Mouse (Mus musculus): ENCODE measurements around the gene Slc22a26. TPM values are rescaled to one million over a fixed set of nuclear protein-coding genes. Genes with fewer than 3 reads are reported as not detected.
"Not testable (repeated sequence)": the region's sequence is repeated elsewhere in the genome, so short reads cannot be mapped to it uniquely, and the experiment has no call there.

Slc22a26 gene
- total RNA-seq (2021): not detected
- long read RNA-seq, experiment 1: 0 reads
- long read RNA-seq, experiment 2: 0 reads

- DNase-seq: no peak
- intact Hi-C loops (cut with DNase I): no loop called here
- H3K27ac ChIP-seq: no peak within 1 kb of the TSS
- no peak for TF ChIP-seq CTCF (IDR thresholded peaks at IDR 0.05)
- no peak within 1 kb of the TSS for H3K4me3 ChIP-seq
These were observed at the start of gene Slc22a26 for GRCm38 (mm10) chr19:7802571-7802970. Gene Slc22a26, minus strand, starts transcription at chr19:7802667.

GRCm38 (mm10) chr19:7829851-7830250 is 27.4 kb upstream of the Slc22a26 start:
- no peak for TF ChIP-seq CTCF (IDR thresholded peaks at IDR 0.05)
- H3K27ac ChIP-seq: no peak overlapping the region
- DNase-seq: no peak
- H3K4me3 ChIP-seq: no peak overlapping the region
- intact Hi-C loops (cut with DNase I): no loop called here

- TF ChIP-seq CTCF (IDR thresholded peaks at IDR 0.05): no peak
- no peak overlapping the region for H3K4me3 ChIP-seq
- intact Hi-C loops (cut with DNase I): no loop called here
- no peak for DNase-seq
- H3K27ac ChIP-seq: no peak overlapping the region
These were observed 11.9 kb downstream of the Slc22a26 start for GRCm38 (mm10) chr19:7790571-7790970.

GRCm38 (mm10) chr19:7775306-7775705 is 27.2 kb downstream of the Slc22a26 start:
- no peak for DNase-seq
- Histone ChIP-seq H3K27ac (no peak overlapping the region), H3K4me3 (no peak overlapping the region)
- intact Hi-C loops (cut with DNase I): no loop called here
- TF ChIP-seq CTCF (IDR thresholded peaks at IDR 0.05): no peak

DNA sequence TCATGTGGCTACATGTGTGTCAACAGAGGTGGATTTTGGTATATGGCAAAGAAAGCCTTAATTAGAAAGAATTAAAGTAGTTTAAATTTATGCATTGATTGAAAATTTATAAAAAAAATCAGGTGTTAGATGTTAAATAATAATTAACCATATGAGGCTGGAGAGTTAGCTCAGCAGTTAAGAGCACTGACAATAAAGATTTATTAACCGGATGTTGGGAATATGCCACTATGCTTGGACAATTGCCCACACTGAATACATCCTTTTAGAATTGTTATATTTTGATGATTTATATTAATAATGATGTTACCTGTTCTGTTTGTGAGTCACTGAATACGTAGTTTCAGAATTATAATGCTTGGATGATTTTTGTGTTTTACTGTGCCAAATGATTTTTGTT is 36.3 kb downstream of the Slc22a26 start:
- Histone ChIP-seq H3K4me3 (no peak overlapping the region), H3K27ac (no peak overlapping the region)
- intact Hi-C loops (cut with DNase I): no loop called here
- TF ChIP-seq CTCF (IDR thresholded peaks at IDR 0.05): no peak
- DNase-seq: no peak

GRCm38 (mm10) chr19:7765599-7765998 is 36.9 kb downstream of the Slc22a26 start:
- Histone ChIP-seq H3K27ac (no peak overlapping the region), H3K4me3 (no peak overlapping the region)
- intact Hi-C loops (cut with DNase I): no loop called here
- DNase-seq: no peak
- no peak for TF ChIP-seq CTCF (IDR thresholded peaks at IDR 0.05)

DNA sequence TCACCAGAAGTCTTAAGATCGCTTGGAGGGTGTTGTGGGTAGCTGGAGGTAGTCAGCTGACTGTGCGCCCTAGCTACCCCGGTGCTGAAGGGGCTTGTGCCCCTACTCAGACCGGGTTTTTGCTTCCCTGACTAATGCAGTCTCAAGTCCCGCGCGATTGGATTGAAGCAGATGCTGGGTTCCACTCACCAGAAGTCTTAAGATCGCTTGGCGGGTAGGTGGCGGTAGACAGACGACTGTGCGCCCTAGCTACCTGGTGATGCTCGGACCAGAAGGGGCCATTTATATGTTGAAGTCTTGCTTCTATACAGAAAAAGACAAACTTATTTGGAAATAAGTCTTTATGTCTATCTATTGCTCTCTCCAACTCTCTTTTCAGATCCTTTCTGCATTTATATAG is 49.1 kb downstream of the Slc22a26 start:
- H3K4me3 ChIP-seq; DNase-seq; H3K27ac ChIP-seq; intact Hi-C loops (cut with DNase I): not testable (repeated sequence)

Other genes with a start within 250 kb of the Slc22a26 start
- gene Pla2g16, start 245.2 kb downstream of the Slc22a26 start, total RNA-seq (2021): 100 to 1,000 TPM in 1 of 2 experiments, 10 to 100 TPM in 1; 94.3 to 127 TPM
- under 1 TPM; 0.13 to 0.20 TPM for gene Lgals12, start 195.5 kb downstream of the Slc22a26 start, total RNA-seq (2021)
- not detected for gene Hrasls5, start 190.1 kb downstream of the Slc22a26 start, total RNA-seq (2021)
- not detected for gene Slc22a19, start 91.4 kb downstream of the Slc22a26 start, total RNA-seq (2021)
- gene Slc22a27, start 163.4 kb upstream of the Slc22a26 start, total RNA-seq (2021): not detected